In genomic region chr4:49535675-49536294, GRCm38 (mm10) we compare ENCODE assay signal across 25 mouse cellular contexts. TPM values are rescaled to one million over a fixed set of nuclear protein-coding genes. Genes with fewer than 3 reads are reported as not detected.
"Had no signal": no experiment of that assay in that cellular context is flagged by ENCODE, and none has a peak within 500 bp of the region (broad histone marks: within the 10 kb centered on the region; RNA-seq: fewer than 3 reads in every experiment).

No protein-coding gene starts in this region.

- H3K36me3 ChIP-seq: stomach, embryonic 15.5 days had no signal

- H3K4me2 ChIP-seq: lung, embryonic 15.5 days; midbrain, embryonic 11.5 days; midbrain, embryonic 13.5 days; midbrain, embryonic 15.5 days; neural tube, embryonic 12.5 days; stomach, embryonic 15.5 days had no signal

- H3K9me3 ChIP-seq: lung, embryonic 15.5 days; midbrain, embryonic 13.5 days; midbrain, embryonic 15.5 days; neural tube, embryonic 12.5 days; stomach, embryonic 15.5 days had no signal

- H3K9ac ChIP-seq: lung, embryonic 15.5 days; midbrain, embryonic 13.5 days; midbrain, embryonic 15.5 days; neural tube, embryonic 12.5 days; stomach, embryonic 15.5 days had no signal

- ATAC-seq: lung, postnatal 0 days; midbrain, embryonic 13.5 days; midbrain, embryonic 15.5 days had no signal

- H3K27me3 ChIP-seq: lung, embryonic 15.5 days; megakaryocyte, embryonic 14.5 days; midbrain, embryonic 13.5 days; midbrain, embryonic 15.5 days; neural tube, embryonic 12.5 days; stomach, embryonic 15.5 days had no signal

- H3K4me3 ChIP-seq: lung, embryonic 15.5 days; megakaryocyte, embryonic 14.5 days; midbrain, embryonic 13.5 days; midbrain, embryonic 15.5 days; neural tube, embryonic 12.5 days; stomach, embryonic 15.5 days had no signal

- H3K4me1 ChIP-seq: lung, embryonic 15.5 days; megakaryocyte, embryonic 14.5 days; midbrain, embryonic 13.5 days; midbrain, embryonic 15.5 days; neural tube, embryonic 12.5 days; stomach, embryonic 15.5 days had no signal

- H3K27ac ChIP-seq: lung, embryonic 15.5 days; macrophage; midbrain, embryonic 13.5 days; midbrain, embryonic 15.5 days; neural tube, embryonic 12.5 days; stomach, embryonic 15.5 days; stomach, postnatal 0 days had no signal

- DNase-seq: lung, adult 2 months; lung, postnatal 14 days; lung, postnatal 36 days; right cerebral cortex, postnatal 14 days; thymus, adult 2 months; thymus, postnatal 25 days; thymus, postnatal 4 days had no signal

RNA-seq across cellular contexts. Expression of gene Aldob, which starts 13.6 kb away (rescaled TPM):
- total RNA-seq: megakaryocyte progenitor cell, adult 5-6 weeks; monocyte, adult 5-6 weeks; neutrophil, adult 5-6 weeks had no signal
- polyA plus RNA-seq: macrophage; midbrain, embryonic 11.5 days; neural tube, embryonic 12.5 days had no signal

RNA-seq across cellular contexts. Expression of gene Baat, which starts 29.4 kb away (rescaled TPM):
- total RNA-seq: megakaryocyte progenitor cell, adult 5-6 weeks; midbrain, postnatal 0 days; monocyte, adult 5-6 weeks; neutrophil, adult 5-6 weeks had no signal
- polyA plus RNA-seq: lung, adult 2 months; lung, embryonic 15.5 days; lung, postnatal 0 days; macrophage; midbrain, embryonic 13.5 days; midbrain, embryonic 15.5 days; midbrain, postnatal 0 days; neural tube, embryonic 14.5 days; spleen, adult 2 months; stomach, postnatal 0 days; testis, adult 2 months; thymus, adult 2 months; urinary bladder, adult 2 months had no signal
